In the genomic region with DNA sequence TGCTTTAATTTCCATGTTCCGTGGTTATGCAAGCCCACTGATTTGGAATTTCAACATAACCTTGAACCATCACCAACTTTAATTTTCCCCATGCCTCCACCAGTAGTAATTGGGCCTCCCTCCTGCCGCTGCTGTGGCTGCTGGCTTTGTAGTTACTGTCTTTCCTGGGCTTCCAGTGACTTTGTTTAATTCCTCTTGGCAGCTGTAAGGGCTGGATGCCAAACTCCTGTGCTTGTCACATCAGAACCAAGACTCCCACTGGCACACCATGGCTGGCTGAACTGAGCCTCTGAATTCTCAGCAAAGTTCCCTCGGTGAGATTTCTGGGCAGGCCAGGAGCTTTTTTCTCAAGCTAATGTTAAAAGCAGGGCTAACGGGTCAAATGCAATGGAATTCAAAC, we compare ENCODE assay signal across 8 mouse cellular contexts.
DNase-seq lines count a peak whose midpoint lies in the region; TF ChIP-seq lines count a peak whose summit lies in the region.

No protein-coding gene starts in this region.

- H3ac ChIP-seq in myocyte (ENCODE audit: control insufficient read depth, insufficient read length), result no peak overlapping the region

- no peaks in the 10 kb centered on the region for H3K27me3 ChIP-seq in myocyte (ENCODE audit: control insufficient read depth, insufficient read depth, insufficient read length)

- no peak for TF ChIP-seq POLR2A in myocyte (IDR thresholded peaks at IDR 0.05; ENCODE audit: insufficient read length, low read depth)

- TF ChIP-seq CTCF in gastrocnemius, adult 2 months (IDR thresholded peaks at IDR 0.05), result no peak

- intact Hi-C loops in gastrocnemius, adult 2 months (cut with DNase I), result no loop called here

- DNase-seq in adrenal gland, adult 8-10 months, result peak; percentile 5
- no peak for DNase-seq in adrenal gland, adult 18-20 months (ENCODE audit: low spot score in 2 of 2)
- peak; percentile 27 to 47 for DNase-seq in layer of hippocampus, postnatal 10 days (ENCODE audit: low spot score in 2 of 2)
- DNase-seq in layer of hippocampus, adult 9-11 months, result no peak
- peak; percentile 55 for DNase-seq in gastrocnemius, adult 2 months
- no peak for DNase-seq in embryo, embryonic 9.5 days (ENCODE audit: extremely low spot score)
- no peak for DNase-seq in spleen, adult 12 weeks (ENCODE audit: low spot score)

- H3K4me2 ChIP-seq in myocyte (ENCODE audit: low read depth), result no peak overlapping the region

- peak overlapping the region; percentile 28; the same call in 1 of the 2 replicates for H3K27ac ChIP-seq in gastrocnemius, adult 2 months

- H3K79me2 ChIP-seq in myocyte (ENCODE audit: control insufficient read depth, insufficient read depth), result no peaks in the 10 kb centered on the region

- no peak overlapping the region for H3K4me3 ChIP-seq in gastrocnemius, adult 2 months
- no peak overlapping the region for H3K4me3 ChIP-seq in myocyte

- H3K36me3 ChIP-seq in myocyte (ENCODE audit: control insufficient read depth, insufficient read depth), result no peaks in the 10 kb centered on the region

TF ChIP-seq in myocyte, 11 proteins besides CTCF, POLR2A, EP300 and RAD21:
- TF ChIP-seq MYOG (IDR thresholded peaks at IDR 0.05; ENCODE audit: control insufficient read depth in 1 of 3, insufficient read depth in 1 of 3, insufficient read length in 2 of 3, low read depth in 2 of 3) (peak in 1 of 3 experiments; percentile 19), TCF12 (IDR thresholded peaks at IDR 0.05; ENCODE audit: insufficient read depth, poor library complexity, severe bottlenecking) (no peak), MAX (IDR thresholded peaks at IDR 0.05; ENCODE audit: low read depth) (no peak), REST (IDR thresholded peaks at IDR 0.05; ENCODE audit: insufficient read depth, insufficient read length) (no peak), CEBPB (IDR thresholded peaks at IDR 0.05; ENCODE audit: insufficient read depth, poor library complexity, severe bottlenecking) (no peak), SRF (IDR thresholded peaks at IDR 0.05; ENCODE audit: control insufficient read depth, insufficient read length, low read depth) (no peak), USF1 (IDR thresholded peaks at IDR 0.05; ENCODE audit: low read depth) (no peak), E2F4 (IDR thresholded peaks at IDR 0.05; ENCODE audit: insufficient read depth) (no peak), MYOD1 (IDR thresholded peaks at IDR 0.05; ENCODE audit: control insufficient read depth in 1 of 3, insufficient read length in 2 of 3, low read depth in 2 of 3) (peak; percentile 60 to 81 (median 63)), TCF3 (IDR thresholded peaks at IDR 0.05; ENCODE audit: insufficient read length, low read depth) (no peak), POLR2AphosphoS2 (IDR thresholded peaks at IDR 0.05; ENCODE audit: insufficient read length, low read depth) (no peak)
TF ChIP-seq in myocyte: peak in this region for 2.

Comparison
In these comparisons a context has a peak if more than half of its experiments do, and no peak if none do; other contexts are left out.
1. DNase-seq: peak in adrenal gland, adult 8-10 months (single experiment), layer of hippocampus, postnatal 10 days (2 of 2) and gastrocnemius, adult 2 months (single experiment); none in adrenal gland, adult 18-20 months (0 of 2), layer of hippocampus, adult 9-11 months (single experiment), embryo, embryonic 9.5 days (single experiment) and spleen, adult 12 weeks (single experiment).